Mouse (Mus musculus): ENCODE measurements around the gene Adgb. TPM values are rescaled to one million over a fixed set of nuclear protein-coding genes. Genes with fewer than 3 reads are reported as not detected.

Adgb gene
- polyA plus RNA-seq, 1 experiment from 2014 or later: not detected

GRCm38 (mm10) chr10:10435014-10435413 is 37.1 kb downstream of the Adgb start:
- no peak for ATAC-seq
- H3K27me3 ChIP-seq: peaks cover 10% of the 10 kb centered on the region
- no peak for TF ChIP-seq CTCF (IDR thresholded peaks at IDR 0.05)
- CTCF ChIA-PET: no interaction called here
- in situ Hi-C loops (cut with MboI; ENCODE audit: low pct_unique_long_range_greater_than_20kb): no loop called here
- DNase-seq (ENCODE audit: low read depth, low spot score): no peak
- POLR2A ChIA-PET: no interaction called here

DNA sequence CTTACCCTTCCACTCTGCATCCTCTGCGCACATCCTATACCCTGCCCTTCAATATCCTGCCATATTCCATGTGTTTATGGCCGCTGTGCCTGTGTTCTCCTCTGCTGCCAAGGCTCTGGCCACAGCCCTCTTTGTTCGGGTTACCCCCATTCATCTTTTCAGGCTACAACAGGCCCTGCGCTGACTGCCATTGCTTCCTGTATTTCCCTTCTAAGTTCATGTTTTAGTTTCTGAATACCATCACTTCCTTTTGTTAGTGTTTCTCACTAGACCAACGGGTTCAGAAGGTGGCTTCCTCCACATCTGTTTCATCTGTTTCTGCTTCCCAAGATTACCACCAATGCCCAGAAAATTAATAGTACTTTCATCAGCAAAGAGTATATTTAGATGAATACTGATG is 42.5 kb downstream of the Adgb start:
- POLR2A ChIA-PET: no interaction called here

DNA sequence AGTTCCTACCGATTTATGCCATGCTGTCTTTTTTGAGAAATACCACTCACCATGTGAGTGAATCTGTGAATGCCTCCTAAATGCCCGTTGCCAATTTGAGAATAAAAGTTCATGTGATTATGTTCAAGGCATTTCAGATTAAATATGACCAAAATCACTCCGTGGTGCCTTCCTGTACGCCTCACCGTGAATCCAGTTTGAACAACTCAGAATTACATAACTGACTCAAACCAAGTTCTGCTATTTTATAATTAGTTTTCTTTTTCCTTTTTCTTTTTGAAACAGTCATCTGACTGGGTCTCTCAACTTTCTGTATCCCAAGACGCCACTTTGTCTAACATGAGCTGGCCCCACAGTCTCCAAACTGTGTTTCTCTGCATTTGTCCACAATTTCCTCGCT is 43.1 kb downstream of the Adgb start:
- in situ Hi-C loops (cut with MboI; ENCODE audit: low pct_unique_long_range_greater_than_20kb): no loop called here
- CTCF ChIA-PET: no interaction called here
- POLR2A ChIA-PET: no interaction called here
- DNase-seq (ENCODE audit: low read depth, low spot score) (no peak), ATAC-seq (no peak)
- peaks cover 25% of the 10 kb centered on the region for H3K27me3 ChIP-seq
- no peak for TF ChIP-seq CTCF (IDR thresholded peaks at IDR 0.05)

More for the DNA sequence above, 42.5 kb downstream of the Adgb start:
- in situ Hi-C loops (cut with MboI; ENCODE audit: low pct_unique_long_range_greater_than_20kb): no loop called here
- H3K27me3 ChIP-seq: peaks cover 22% of the 10 kb centered on the region
- no peak for ATAC-seq
- TF ChIP-seq CTCF (IDR thresholded peaks at IDR 0.05): no peak
- no peak for DNase-seq (ENCODE audit: low read depth, low spot score)
- CTCF ChIA-PET: no interaction called here

- ATAC-seq (no peak), DNase-seq (ENCODE audit: low read depth, low spot score) (no peak)
- no peak for TF ChIP-seq CTCF (IDR thresholded peaks at IDR 0.05)
- in situ Hi-C loops (cut with MboI; ENCODE audit: low pct_unique_long_range_greater_than_20kb): no loop called here
- CTCF ChIA-PET: no interaction called here
- POLR2A ChIA-PET: no interaction called here
- peaks cover 19% of the 10 kb centered on the region for H3K27me3 ChIP-seq
Observed at GRCm38 (mm10) chr10:10424383-10424782, 47.7 kb downstream of the Adgb start.

GRCm38 (mm10) chr10:10411046-10411445 is 61.1 kb downstream of the Adgb start:
- TF ChIP-seq CTCF (IDR thresholded peaks at IDR 0.05): no peak
- in situ Hi-C loops (cut with MboI; ENCODE audit: low pct_unique_long_range_greater_than_20kb): no loop called here
- DNase-seq (ENCODE audit: low read depth, low spot score): no peak
- CTCF ChIA-PET: interaction anchor here (7.2 kb wide), 1 partner anchor 147 kb away, joined by 42 read pairs; the partner anchor contains the start of gene Rab32
- POLR2A ChIA-PET: no interaction called here
- no peak for ATAC-seq
- H3K27me3 ChIP-seq: no peaks in the 10 kb centered on the region

DNA sequence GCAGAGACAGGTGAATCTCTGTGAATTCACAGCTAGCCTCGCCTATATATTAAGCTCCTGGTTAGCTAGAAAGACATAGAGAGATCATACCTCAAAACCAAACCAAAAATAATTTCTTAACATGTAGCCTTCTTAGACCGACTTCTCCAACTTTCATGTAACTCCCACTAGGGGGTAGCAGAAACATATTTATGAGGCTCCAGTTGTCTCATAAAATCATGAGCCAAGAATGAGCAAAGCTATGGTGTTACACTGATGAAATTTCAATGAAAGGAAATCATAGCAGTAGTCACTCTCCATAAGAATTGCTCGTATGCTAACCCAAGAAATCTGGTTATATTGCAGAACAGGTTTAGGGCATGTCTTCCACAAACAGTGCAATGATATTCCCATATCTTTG is 64.0 kb downstream of the Adgb start:
- no peaks in the 10 kb centered on the region for H3K27me3 ChIP-seq
- in situ Hi-C loops (cut with MboI; ENCODE audit: low pct_unique_long_range_greater_than_20kb): loop anchor here (5.0 kb wide), 2 partner anchors 149 to 769 kb away; partner anchors contain the start of gene Rab32
- DNase-seq (ENCODE audit: low read depth, low spot score) (peak; percentile 17), ATAC-seq (peak; percentile 62)
- TF ChIP-seq CTCF (IDR thresholded peaks at IDR 0.05): peak; percentile 63
- CTCF ChIA-PET: interaction anchor here (0.8 to 7.2 kb wide), 4 partner anchors 13 to 771 kb away, joined by 3 to 42 read pairs (median 4); partner anchors contain the start of gene Rab32
- POLR2A ChIA-PET: no interaction called here

DNA sequence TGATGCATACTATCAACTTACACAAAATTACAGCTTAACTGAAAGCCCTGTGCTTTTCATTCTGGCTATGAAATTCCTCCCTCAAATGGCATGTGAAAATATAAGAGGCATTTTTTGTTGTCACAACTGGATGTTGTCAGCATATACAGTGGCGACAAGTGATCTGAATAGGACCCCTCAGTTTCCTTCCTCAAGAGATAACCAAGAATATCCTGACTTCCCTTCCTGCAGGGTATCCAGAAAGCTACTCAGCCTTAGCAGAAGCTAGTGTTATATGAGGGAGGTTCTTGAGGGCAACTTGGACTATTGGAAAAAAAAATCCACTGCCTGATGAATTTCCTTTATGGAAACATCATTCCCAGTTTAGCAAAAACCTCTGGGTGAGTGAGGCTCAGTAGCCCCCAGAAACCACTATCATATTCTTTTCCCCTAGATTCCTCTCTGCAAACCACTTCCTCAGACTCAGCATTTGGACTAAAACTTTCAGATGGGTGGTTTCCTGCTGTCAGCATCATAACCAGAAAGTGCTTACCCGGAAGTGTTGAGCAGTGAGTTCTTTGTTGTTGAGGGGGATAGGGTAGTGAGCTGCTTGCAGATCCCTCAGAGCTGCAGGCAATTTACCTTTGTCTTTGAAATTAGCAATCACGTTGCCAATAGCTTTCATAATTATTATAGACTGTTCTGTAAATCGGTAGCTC is 76.2 kb downstream of the Adgb start:
- no peak for ATAC-seq
- ChIA-PET CTCF (interaction anchor here (1.2 to 1.5 kb wide), 2 partner anchors 10 to 12 kb away, joined by 3 read pairs; no protein-coding TSS in a partner anchor), POLR2A (no interaction called here)
- no peak for DNase-seq (ENCODE audit: low read depth, low spot score)
- in situ Hi-C loops (cut with MboI; ENCODE audit: low pct_unique_long_range_greater_than_20kb): no loop called here
- no peak for TF ChIP-seq CTCF (IDR thresholded peaks at IDR 0.05)
- H3K27me3 ChIP-seq: no peaks in the 10 kb centered on the region

DNA sequence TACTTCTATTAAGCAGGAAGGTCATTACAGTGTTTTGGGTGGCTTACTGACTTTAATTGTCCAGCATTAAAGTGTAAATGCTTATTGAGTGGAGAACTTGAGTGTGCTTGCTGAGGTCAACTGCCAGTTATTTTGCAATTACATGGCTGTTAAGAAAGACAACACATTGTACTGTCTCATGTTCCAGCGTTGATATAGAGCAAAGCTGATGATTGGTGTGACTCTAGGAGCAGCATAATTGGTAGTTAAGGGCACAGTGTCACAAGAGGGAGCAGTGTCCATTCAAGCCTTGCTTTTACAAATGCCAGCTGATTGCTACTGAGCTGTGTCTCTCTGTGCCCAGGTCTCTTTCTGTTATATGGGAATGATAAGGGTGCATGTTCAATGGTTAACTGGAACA is 97.5 kb downstream of the Adgb start:
- TF ChIP-seq CTCF (IDR thresholded peaks at IDR 0.05): no peak
- CTCF ChIA-PET: no interaction called here
- H3K27me3 ChIP-seq: no peaks in the 10 kb centered on the region
- no peak for DNase-seq (ENCODE audit: low read depth, low spot score)
- POLR2A ChIA-PET: no interaction called here
- ATAC-seq: no peak
- in situ Hi-C loops (cut with MboI; ENCODE audit: low pct_unique_long_range_greater_than_20kb): no loop called here

DNA sequence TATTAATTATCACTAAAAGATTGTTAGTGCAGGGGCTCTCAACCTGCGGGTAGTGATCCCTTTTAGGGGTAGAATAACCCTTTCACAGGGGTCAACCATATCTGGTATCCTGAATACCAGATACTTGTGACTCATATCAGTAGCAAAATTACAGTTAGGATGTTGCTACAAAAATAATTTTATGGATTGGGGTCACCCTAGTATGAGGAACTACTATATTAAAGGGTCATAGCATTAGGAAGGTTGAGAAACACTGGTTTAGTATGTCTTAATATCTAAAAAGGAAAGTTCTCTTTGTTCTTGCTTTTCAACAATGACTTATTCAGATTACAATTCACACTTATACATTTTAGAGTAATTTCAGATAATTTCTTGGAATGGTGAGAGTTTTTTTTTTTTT is 108.1 kb downstream of the Adgb start:
- ATAC-seq (no peak), DNase-seq (ENCODE audit: low read depth, low spot score) (no peak)
- H3K27me3 ChIP-seq: no peaks in the 10 kb centered on the region
- POLR2A ChIA-PET: no interaction called here
- TF ChIP-seq CTCF (IDR thresholded peaks at IDR 0.05): no peak
- CTCF ChIA-PET: no interaction called here
- in situ Hi-C loops (cut with MboI; ENCODE audit: low pct_unique_long_range_greater_than_20kb): no loop called here

GRCm38 (mm10) chr10:10355605-10356227 is 116.4 kb downstream of the Adgb start:
- DNase-seq (ENCODE audit: low read depth, low spot score) (no peak), ATAC-seq (no peak)
- H3K27me3 ChIP-seq: peaks cover 10% of the 10 kb centered on the region
- ChIA-PET CTCF (interaction anchor here (0.5 kb wide), 1 partner anchor 124 kb away, joined by 3 read pairs; no protein-coding TSS in a partner anchor), POLR2A (no interaction called here)
- peak; percentile 69 for TF ChIP-seq CTCF (IDR thresholded peaks at IDR 0.05)
- in situ Hi-C loops (cut with MboI; ENCODE audit: low pct_unique_long_range_greater_than_20kb): no loop called here

DNA sequence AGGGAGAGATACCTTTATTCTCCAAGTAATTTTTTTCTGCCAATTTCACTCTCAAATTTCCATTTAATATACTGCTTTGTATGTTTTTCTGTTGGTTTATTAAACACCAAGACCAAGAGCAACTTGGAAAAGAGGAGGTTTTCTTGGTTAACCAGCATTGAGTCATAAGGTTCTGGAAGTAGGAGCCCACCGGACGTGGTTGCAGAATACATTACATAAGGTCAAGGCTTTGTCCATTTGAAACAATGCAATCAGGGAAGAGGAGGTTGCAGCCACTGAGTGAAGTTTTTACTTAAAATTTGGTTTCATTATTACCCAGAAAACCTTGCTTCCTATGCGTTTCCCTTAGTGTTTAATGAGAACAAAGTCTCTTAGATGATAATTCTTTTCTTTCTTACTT is 119.9 kb downstream of the Adgb start:
- POLR2A ChIA-PET: no interaction called here
- ATAC-seq: no peak

More for the DNA sequence above, 119.9 kb downstream of the Adgb start:
- no peak for TF ChIP-seq CTCF (IDR thresholded peaks at IDR 0.05)
- CTCF ChIA-PET: no interaction called here
- in situ Hi-C loops (cut with MboI; ENCODE audit: low pct_unique_long_range_greater_than_20kb): no loop called here
- H3K27me3 ChIP-seq: peaks cover 7% of the 10 kb centered on the region
- DNase-seq (ENCODE audit: low read depth, low spot score): no peak

All from Patski (cell line).